Mouse (Mus musculus) lung, embryonic 15.5 days (tissue): ENCODE results near the gene Kirrel. TPM values are rescaled to one million over a fixed set of nuclear protein-coding genes. Genes with fewer than 3 reads are reported as not detected.

Source experiments
- ATAC-seq: fragments of 200-750 bp; cut with Nextera tagmentation; 2 replicates; pipeline ENCODE4 v1.8.0; 2017; ENCODE audit warnings: moderate number of reproducible peaks, borderline replicate concordance; ENCODE audit not compliant: low FRiP score, low TSS enrichment; ENCODE audit errors: extremely low read depth
- H3K27ac ChIP-seq: fragments of 300-500 bp; sonication (generic); 2 replicates; pipeline ENCODE4 v1.5.1; 2015; ENCODE audit warnings: moderate library complexity, mild to moderate bottlenecking, inconsistent platforms
- H3K27me3 ChIP-seq: fragments of 300-500 bp; sonication (generic); 2 replicates; pipeline ENCODE4 v1.6.1; 2015; ENCODE audit warnings: inconsistent platforms
- H3K36me3 ChIP-seq: fragments of 300-500 bp; sonication (generic); 2 replicates; pipeline ENCODE4 v1.6.1; 2015; ENCODE audit warnings: inconsistent platforms
- H3K4me1 ChIP-seq: fragments of 300-500 bp; sonication (generic); 2 replicates; pipeline ENCODE4 v1.6.1; 2015; ENCODE audit warnings: inconsistent platforms
- H3K4me2 ChIP-seq: fragments of 300-500 bp; sonication (generic); 2 replicates; pipeline ENCODE4 v1.6.1; 2015; ENCODE audit warnings: inconsistent platforms, mild to moderate bottlenecking, moderate library complexity
- H3K4me3 ChIP-seq: fragments of 300-500 bp; sonication (generic); 2 replicates; pipeline ENCODE4 v1.5.1; 2015; ENCODE audit warnings: mild to moderate bottlenecking, inconsistent platforms
- H3K9ac ChIP-seq: fragments of 300-500 bp; sonication (generic); 2 replicates; pipeline ENCODE4 v1.6.1; 2015; ENCODE audit warnings: inconsistent platforms
- H3K9me3 ChIP-seq: fragments of 300-500 bp; sonication (generic); 2 replicates; pipeline ENCODE4 v1.6.1; 2016; ENCODE audit warnings: inconsistent platforms
- WGBS: fragments of 180-500 bp; shearing (Covaris S2); methylation state at CpG from one replicate; pipeline ENCODE4 v1.1.7; 2015; 5-methylcytosine and 5-hydroxymethylcytosine counted together
- polyA plus RNA-seq: library from polyadenylated mRNA; unstranded; fragments of >200 nt; fragmentation: Nextera tagmentation; extraction: Ambion mirVana; gene quantifications from 2 replicates; pipeline ENCODE4 v1.2.1, GENCODE M21; 2015

Gene Kirrel
- polyA plus RNA-seq, 1 experiment from 2014 or later = 20.7 TPM

GRCm38 (mm10) chr3:87164099-87164815, 10.3 kb downstream of the Kirrel start:
- Histone ChIP-seq H3K4me1 (peaks cover 64% of the 10 kb centered on the region), H3K4me2 (no peak overlapping the region), H3K4me3 (no peak overlapping the region), H3K9ac (no peak overlapping the region), H3K27me3 (no peaks in the 10 kb centered on the region), H3K9me3 (no peaks in the 10 kb centered on the region), H3K27ac (no peak overlapping the region), H3K36me3 (no peaks in the 10 kb centered on the region)
- WGBS = 73% methylated on average over 6 of the region's 6 CpGs
- no peak; the same call in 1 of the 2 replicates for ATAC-seq

GRCm38 (mm10) chr3:87163116-87163515, 11.4 kb downstream of the Kirrel start:
- Histone ChIP-seq H3K9me3 (no peaks in the 10 kb centered on the region), H3K4me3 (no peak overlapping the region), H3K4me2 (no peak overlapping the region), H3K4me1 (peaks cover 66% of the 10 kb centered on the region), H3K9ac (no peak overlapping the region), H3K27me3 (no peaks in the 10 kb centered on the region), H3K36me3 (no peaks in the 10 kb centered on the region), H3K27ac (no peak overlapping the region)
- 40% methylated on average over 4 of the region's 4 CpGs for WGBS
- no peak for ATAC-seq

- no peaks in the 10 kb centered on the region for H3K27me3 ChIP-seq
- H3K4me3 ChIP-seq = no peak overlapping the region
- H3K27ac ChIP-seq = no peak overlapping the region
- H3K4me1 ChIP-seq = peaks cover 69% of the 10 kb centered on the region
- no peaks in the 10 kb centered on the region for H3K36me3 ChIP-seq
- H3K9ac ChIP-seq = no peak overlapping the region
- H3K9me3 ChIP-seq = no peaks in the 10 kb centered on the region
- H3K4me2 ChIP-seq = no peak overlapping the region
- 64% methylated on average over 5 of the region's 5 CpGs for WGBS
- no peak for ATAC-seq
Observed at GRCm38 (mm10) chr3:87162380-87162779, 12.2 kb downstream of the Kirrel start.

- H3K27me3 ChIP-seq = no peaks in the 10 kb centered on the region
- no peak for ATAC-seq
- no peaks in the 10 kb centered on the region for H3K36me3 ChIP-seq
- 73% methylated on average over 5 of the region's 5 CpGs for WGBS
- no peak overlapping the region for H3K4me3 ChIP-seq
- H3K9ac ChIP-seq = no peak overlapping the region
- H3K4me1 ChIP-seq = peaks cover 73% of the 10 kb centered on the region
- H3K27ac ChIP-seq = no peak overlapping the region
- H3K9me3 ChIP-seq = no peaks in the 10 kb centered on the region
- no peak overlapping the region for H3K4me2 ChIP-seq
Observed at GRCm38 (mm10) chr3:87161601-87162000, 12.9 kb downstream of the Kirrel start.

GRCm38 (mm10) chr3:87160819-87161509, 13.6 kb downstream of the Kirrel start:
- no peaks in the 10 kb centered on the region for H3K36me3 ChIP-seq
- no peak overlapping the region for H3K4me2 ChIP-seq
- peaks cover 71% of the 10 kb centered on the region for H3K4me1 ChIP-seq
- WGBS = 51% methylated on average over 6 of the region's 6 CpGs
- no peak overlapping the region for H3K9ac ChIP-seq
- no peaks in the 10 kb centered on the region for H3K27me3 ChIP-seq
- H3K27ac ChIP-seq = no peak overlapping the region
- no peak overlapping the region for H3K4me3 ChIP-seq
- no peaks in the 10 kb centered on the region for H3K9me3 ChIP-seq
- no peak for ATAC-seq

- Histone ChIP-seq H3K4me3 (no peak overlapping the region), H3K9me3 (no peaks in the 10 kb centered on the region), H3K9ac (no peak overlapping the region), H3K27me3 (no peaks in the 10 kb centered on the region), H3K36me3 (no peaks in the 10 kb centered on the region), H3K27ac (peak overlapping the region; percentile 90), H3K4me2 (no peak overlapping the region), H3K4me1 (peaks cover 73% of the 10 kb centered on the region)
- 65% methylated on average over 7 of the region's 7 CpGs for WGBS
- no peak for ATAC-seq
Observed at GRCm38 (mm10) chr3:87159190-87159589, 15.4 kb downstream of the Kirrel start.

GRCm38 (mm10) chr3:87157767-87158291, 16.7 kb downstream of the Kirrel start:
- H3K4me3 ChIP-seq = no peak overlapping the region
- peaks cover 70% of the 10 kb centered on the region for H3K4me1 ChIP-seq
- peak overlapping the region; percentile 90 for H3K27ac ChIP-seq
- H3K36me3 ChIP-seq = no peaks in the 10 kb centered on the region
- 7% methylated on average over 12 of the region's 12 CpGs for whole genome bisulfite sequencing
- no peaks in the 10 kb centered on the region for H3K27me3 ChIP-seq
- no peaks in the 10 kb centered on the region for H3K9me3 ChIP-seq
- no peak for ATAC-seq
- H3K4me2 ChIP-seq = peak overlapping the region; percentile 18
- H3K9ac ChIP-seq = 0 out of 2 replicates have a peak overlapping the region, but pooled peaks have one; percentile 20

GRCm38 (mm10) chr3:87157297-87157696, 17.2 kb downstream of the Kirrel start:
- Histone ChIP-seq H3K36me3 (no peaks in the 10 kb centered on the region), H3K27me3 (no peaks in the 10 kb centered on the region), H3K4me2 (no peak overlapping the region), H3K9ac (no peak overlapping the region), H3K4me1 (peaks cover 71% of the 10 kb centered on the region), H3K9me3 (no peaks in the 10 kb centered on the region), H3K4me3 (no peak overlapping the region), H3K27ac (peak overlapping the region; percentile 90)
- WGBS = 60% methylated on average over 5 of the region's 6 CpGs
- no peak for ATAC-seq

GRCm38 (mm10) chr3:87154398-87155287, 19.9 kb downstream of the Kirrel start:
- Histone ChIP-seq H3K4me3 (no peak overlapping the region), H3K9ac (no peak overlapping the region), H3K4me1 (peaks cover 88% of the 10 kb centered on the region), H3K36me3 (no peaks in the 10 kb centered on the region), H3K27me3 (no peaks in the 10 kb centered on the region), H3K27ac (peak overlapping the region; percentile 71), H3K9me3 (no peaks in the 10 kb centered on the region), H3K4me2 (no peak overlapping the region; the same call in 1 of the 2 replicates)
- no peak for ATAC-seq
- 32% methylated on average over 15 of the region's 15 CpGs for WGBS

- Histone ChIP-seq H3K27me3 (no peaks in the 10 kb centered on the region), H3K9me3 (no peaks in the 10 kb centered on the region), H3K27ac (peak overlapping the region; percentile 99), H3K4me3 (no peak overlapping the region), H3K9ac (no peak overlapping the region), H3K4me1 (peaks cover 86% of the 10 kb centered on the region), H3K4me2 (no peak overlapping the region), H3K36me3 (no peaks in the 10 kb centered on the region; the same call in 1 of the 2 replicates)
- no peak for ATAC-seq
- WGBS = 26% methylated on average over 2 of the region's 2 CpGs
Observed at GRCm38 (mm10) chr3:87153038-87153437, 21.5 kb downstream of the Kirrel start.

GRCm38 (mm10) chr3:87152111-87152738, 22.3 kb downstream of the Kirrel start:
- Histone ChIP-seq H3K4me2 (peak overlapping the region; percentile 18; the same call in 1 of the 2 replicates), H3K9ac (no peak overlapping the region), H3K27me3 (no peaks in the 10 kb centered on the region), H3K4me1 (peaks cover 81% of the 10 kb centered on the region), H3K36me3 (peaks cover 2% of the 10 kb centered on the region; the same call in 1 of the 2 replicates), H3K27ac (peak overlapping the region; percentile 99), H3K4me3 (no peak overlapping the region), H3K9me3 (no peaks in the 10 kb centered on the region)
- ATAC-seq = peak; percentile 16; the same call in 1 of the 2 replicates
- WGBS = 47% methylated on average over 4 of the region's 4 CpGs
